9 mouse cellular contexts compared by ENCODE assay signal in genomic region chr15:102248812-102249191, GRCm38 (mm10). TPM values are rescaled to one million over a fixed set of nuclear protein-coding genes. Genes with fewer than 3 reads are reported as not detected.
DNase-seq lines count a peak whose midpoint lies in the region; ATAC-seq and TF ChIP-seq lines count a peak whose summit lies in the region.
"Had no signal": no experiment of that assay in that cellular context is flagged by ENCODE, and none has a peak within 500 bp of the region (broad histone marks: within the 10 kb centered on the region; RNA-seq: fewer than 3 reads in every experiment).

No protein-coding gene starts in this region.

- H3K36me3 ChIP-seq in lung, embryonic 14.5 days (ENCODE audit: insufficient read depth), result peaks cover 29% of the 10 kb centered on the region; the same call in 1 of the 2 replicates
- H3K36me3 ChIP-seq in hindbrain, embryonic 13.5 days, result no peaks in the 10 kb centered on the region
- peaks cover 9% of the 10 kb centered on the region for H3K36me3 ChIP-seq in myocyte (ENCODE audit: control insufficient read depth, insufficient read depth)
- H3K36me3 ChIP-seq: midbrain, embryonic 12.5 days had no signal

- H3K27me3 ChIP-seq in lung, embryonic 14.5 days (ENCODE audit: insufficient read depth, low read length), result no peaks in the 10 kb centered on the region
- peaks cover 86% of the 10 kb centered on the region for H3K27me3 ChIP-seq in hindbrain, embryonic 13.5 days
- no peaks in the 10 kb centered on the region for H3K27me3 ChIP-seq in myocyte (ENCODE audit: control insufficient read depth, insufficient read depth, insufficient read length)

- no peak overlapping the region for H3K9ac ChIP-seq in lung, embryonic 14.5 days
- no peak overlapping the region for H3K9ac ChIP-seq in hindbrain, embryonic 13.5 days
- H3K9ac ChIP-seq: midbrain, embryonic 12.5 days had no signal

- TF ChIP-seq POLR2A in lung, adult 2 months (IDR thresholded peaks at IDR 0.05; ENCODE audit: borderline replicate concordance, extremely low read depth, low read depth, low read length), result no peak
- TF ChIP-seq POLR2A in myocyte (IDR thresholded peaks at IDR 0.05; ENCODE audit: insufficient read length, low read depth), result no peak

- H3K4me2 ChIP-seq in lung, embryonic 14.5 days, result peak overlapping the region; percentile 81
- peak overlapping the region; percentile 15; the same call in 1 of the 2 replicates for H3K4me2 ChIP-seq in hindbrain, embryonic 13.5 days
- peak overlapping the region; percentile 93 for H3K4me2 ChIP-seq in myocyte (ENCODE audit: low read depth)

- ATAC-seq in lung, embryonic 14.5 days (ENCODE audit: insufficient read depth), result no peak
- no peak for ATAC-seq in hindbrain, embryonic 13.5 days (ENCODE audit: low FRiP score)
- no peak for ATAC-seq in frontal cortex, adult (ENCODE audit: low TSS enrichment)

- 5% methylated on average over 3 of the region's 3 CpGs for WGBS in lung, embryonic 14.5 days
- WGBS in lung, adult 2 months, result 19% methylated on average over 3 of the region's 3 CpGs
- WGBS in hindbrain, embryonic 13.5 days, result 5% methylated on average over 3 of the region's 3 CpGs

- H3K9me3 ChIP-seq in lung, embryonic 14.5 days (ENCODE audit: low read depth, low read length), result no peaks in the 10 kb centered on the region
- H3K9me3 ChIP-seq in hindbrain, embryonic 13.5 days, result no peaks in the 10 kb centered on the region
- H3K9me3 ChIP-seq: midbrain, embryonic 12.5 days had no signal

- peak overlapping the region; percentile 99 for H3K27ac ChIP-seq in lung, embryonic 14.5 days (ENCODE audit: low read depth)
- H3K27ac ChIP-seq in hindbrain, embryonic 13.5 days, result peak overlapping the region; percentile 26; the same call in 1 of the 2 replicates

- peaks cover 23% of the 10 kb centered on the region for H3K79me2 ChIP-seq in myocyte (ENCODE audit: control insufficient read depth, insufficient read depth)

- DNase-seq in cerebellum, adult 11-12 months, result peak; percentile 48
- no peak for DNase-seq in cerebellum, adult 8-10 months
- DNase-seq in lung, embryonic 14.5 days, result peak; percentile 73
- DNase-seq in lung, adult 2 months, result no peak
- DNase-seq in gastrocnemius, postnatal 4 days (ENCODE audit: low spot score in 2 of 2), result no peak

- H3K4me3 ChIP-seq in lung, embryonic 14.5 days (ENCODE audit: low read depth, low read length), result peak overlapping the region; percentile 51; the same call in 1 of the 2 replicates
- no peak overlapping the region for H3K4me3 ChIP-seq in lung, adult 2 months (replicated peaks; ENCODE audit: extremely low read depth, low read depth, low read length)
- H3K4me3 ChIP-seq in hindbrain, embryonic 13.5 days, result no peak overlapping the region
- H3K4me3 ChIP-seq in myocyte, result peak overlapping the region; percentile 77
- H3K4me3 ChIP-seq: midbrain, embryonic 12.5 days had no signal

- no peak overlapping the region for H3ac ChIP-seq in myocyte (ENCODE audit: control insufficient read depth, insufficient read length)

- TF ChIP-seq CTCF in lung, embryonic 14.5 days (IDR thresholded peaks at IDR 0.05; ENCODE audit: low read depth), result no peak
- no peak for TF ChIP-seq CTCF in lung, adult 2 months (IDR thresholded peaks at IDR 0.05; ENCODE audit: insufficient read depth, low read length)

- peaks cover 29% of the 10 kb centered on the region for H3K4me1 ChIP-seq in lung, embryonic 14.5 days (ENCODE audit: insufficient read depth)
- H3K4me1 ChIP-seq in lung, adult 2 months (ENCODE audit: control insufficient read depth, insufficient read depth, low read length), result peaks cover 13% of the 10 kb centered on the region
- H3K4me1 ChIP-seq in hindbrain, embryonic 13.5 days (replicated peaks), result peaks cover 46% of the 10 kb centered on the region

TF ChIP-seq in myocyte, 11 proteins besides CTCF, POLR2A, EP300 and RAD21:
- no peak for TF ChIP-seq TCF12 (IDR thresholded peaks at IDR 0.05; ENCODE audit: insufficient read depth, poor library complexity, severe bottlenecking)
- TF ChIP-seq TCF3 (IDR thresholded peaks at IDR 0.05; ENCODE audit: insufficient read length, low read depth), result no peak
- TF ChIP-seq POLR2AphosphoS2 (IDR thresholded peaks at IDR 0.05; ENCODE audit: insufficient read length, low read depth), result no peak
- TF ChIP-seq CEBPB (IDR thresholded peaks at IDR 0.05; ENCODE audit: insufficient read depth, poor library complexity, severe bottlenecking), result no peak
- TF ChIP-seq E2F4 (IDR thresholded peaks at IDR 0.05; ENCODE audit: insufficient read depth), result no peak
- no peak for TF ChIP-seq REST (IDR thresholded peaks at IDR 0.05; ENCODE audit: insufficient read depth, insufficient read length)
- no peak for TF ChIP-seq MAX (IDR thresholded peaks at IDR 0.05; ENCODE audit: low read depth)
- no peak for TF ChIP-seq USF1 (IDR thresholded peaks at IDR 0.05; ENCODE audit: low read depth)
- no peak for TF ChIP-seq SRF (IDR thresholded peaks at IDR 0.05; ENCODE audit: control insufficient read depth, insufficient read length, low read depth)
- no peak for TF ChIP-seq MYOD1 (IDR thresholded peaks at IDR 0.05; ENCODE audit: control insufficient read depth in 1 of 3, insufficient read length in 2 of 3, low read depth in 2 of 3)
- TF ChIP-seq MYOG (IDR thresholded peaks at IDR 0.05; ENCODE audit: control insufficient read depth in 1 of 3, insufficient read depth in 1 of 3, insufficient read length in 2 of 3, low read depth in 2 of 3), result no peak
TF ChIP-seq in myocyte: peak in this region for 0.

RNA-seq across cellular contexts. Expression of gene Rarg, which starts 8.5 kb away (rescaled TPM):
- polyA plus RNA-seq in lung, embryonic 14.5 days (2014; fragmentation: Nextera tagmentation; extraction: Ambion mirVana), result 38.5 and 38.7 TPM in 2 replicates
- 75.1 and 93.9 TPM in 2 replicates for polyA plus RNA-seq in lung, adult 2 months (2012; rRNA removed)
- 5.7 and 7.1 TPM in 2 replicates for polyA plus RNA-seq in hindbrain, embryonic 13.5 days (2015; fragmentation: Nextera tagmentation; extraction: Ambion mirVana)
- polyA plus RNA-seq in myocyte (2012; fragmentation: generic; extraction: Trizol), result 63.8 TPM
- 10 to 100 TPM; 21.3 to 27.8 TPM for total RNA-seq in gastrocnemius, postnatal 4 days (2021)

RNA-seq across cellular contexts. Expression of gene Itgb7, which starts 17.1 kb away (rescaled TPM):
- polyA plus RNA-seq in lung, embryonic 14.5 days (2014; fragmentation: Nextera tagmentation; extraction: Ambion mirVana), result 1.4 and 2.6 TPM in 2 replicates
- polyA plus RNA-seq in lung, adult 2 months (2012; rRNA removed), result 22.0 and 32.4 TPM in 2 replicates
- polyA plus RNA-seq in hindbrain, embryonic 13.5 days (2015; fragmentation: Nextera tagmentation; extraction: Ambion mirVana), result 0.45 and 1.5 TPM in 2 replicates
- 2.0 TPM for polyA plus RNA-seq in myocyte (2012; fragmentation: generic; extraction: Trizol)
- total RNA-seq in gastrocnemius, postnatal 4 days (2021), result 1 to 10 TPM; 1.3 to 2.1 TPM

RNA-seq across cellular contexts. Expression of gene Gm9918, which starts 21.6 kb away (rescaled TPM):
- polyA plus RNA-seq in lung, embryonic 14.5 days (2014; fragmentation: Nextera tagmentation; extraction: Ambion mirVana), result 0.38 and 0.82 TPM in 2 replicates
- 0.31 and 0.60 TPM in 2 replicates for polyA plus RNA-seq in lung, adult 2 months (2012; rRNA removed)
- polyA plus RNA-seq in hindbrain, embryonic 13.5 days (2015; fragmentation: Nextera tagmentation; extraction: Ambion mirVana), result 0.14 and 0.22 TPM in 2 replicates
- not detected for polyA plus RNA-seq in myocyte (2012; fragmentation: generic; extraction: Trizol)
- not detected for total RNA-seq in gastrocnemius, postnatal 4 days (2021)

RNA-seq across cellular contexts. Expression of gene Mfsd5, which starts 30.5 kb away (rescaled TPM):
- polyA plus RNA-seq in lung, embryonic 14.5 days (2014; fragmentation: Nextera tagmentation; extraction: Ambion mirVana), result 63.1 and 64.0 TPM in 2 replicates
- 95.4 and 97.1 TPM in 2 replicates for polyA plus RNA-seq in lung, adult 2 months (2012; rRNA removed)
- 54.7 TPM in 2 replicates for polyA plus RNA-seq in hindbrain, embryonic 13.5 days (2015; fragmentation: Nextera tagmentation; extraction: Ambion mirVana)
- 83.3 TPM for polyA plus RNA-seq in myocyte (2012; fragmentation: generic; extraction: Trizol)
- total RNA-seq in gastrocnemius, postnatal 4 days (2021), result 10 to 100 TPM; 18.9 to 20.0 TPM

RNA-seq across cellular contexts. Expression of gene Csad, which starts 44.3 kb away (rescaled TPM):
- 59.1 and 68.1 TPM in 2 replicates for polyA plus RNA-seq in lung, embryonic 14.5 days (2014; fragmentation: Nextera tagmentation; extraction: Ambion mirVana)
- 92.8 and 106 TPM in 2 replicates for polyA plus RNA-seq in lung, adult 2 months (2012; rRNA removed)
- 43.2 and 44.5 TPM in 2 replicates for polyA plus RNA-seq in hindbrain, embryonic 13.5 days (2015; fragmentation: Nextera tagmentation; extraction: Ambion mirVana)
- polyA plus RNA-seq in myocyte (2012; fragmentation: generic; extraction: Trizol), result 18.8 TPM
- total RNA-seq in gastrocnemius, postnatal 4 days (2021), result 10 to 100 TPM; 41.0 to 43.5 TPM

Comparison
In these comparisons a context has a peak if more than half of its experiments do, and no peak if none do; other contexts are left out.
1. DNase-seq: peak in cerebellum, adult 11-12 months (single experiment) and lung, embryonic 14.5 days (single experiment); none in cerebellum, adult 8-10 months (single experiment), lung, adult 2 months (single experiment) and gastrocnemius, postnatal 4 days (0 of 2).
2. H3K4me3 ChIP-seq: peak in lung, embryonic 14.5 days (single experiment) and myocyte (single experiment); none in lung, adult 2 months (single experiment) and hindbrain, embryonic 13.5 days (single experiment).
3. H3K4me2 ChIP-seq: peak in every context shown above with its lines; median percentile 93 in myocyte; 81 in lung, embryonic 14.5 days; 15 in hindbrain, embryonic 13.5 days.